Mouse (Mus musculus) layer of hippocampus, postnatal 25 days (tissue): ENCODE measurements around the gene Ecm1. TPM values are rescaled to one million over a fixed set of nuclear protein-coding genes. Genes with fewer than 3 reads are reported as not detected.

ENCODE experiments used
- DNase-seq, 2 experiments: peaks; one replicate each; pipeline ENCODE4 v3.0.0; 2022; ENCODE audit warnings: mixed read lengths in 2 of 2, low spot score in 1 of 2; ENCODE audit errors: extremely low spot score in 1 of 2
- total RNA-seq, 2 experiments: library from RNA; stranded (reverse); gene quantifications; 2 replicates each; pipeline ENCODE4 v1.2.3; 2021

Ecm1 gene
- total RNA-seq, 2 experiments from 2014 or later: 7.8 to 10.0 TPM

DNA sequence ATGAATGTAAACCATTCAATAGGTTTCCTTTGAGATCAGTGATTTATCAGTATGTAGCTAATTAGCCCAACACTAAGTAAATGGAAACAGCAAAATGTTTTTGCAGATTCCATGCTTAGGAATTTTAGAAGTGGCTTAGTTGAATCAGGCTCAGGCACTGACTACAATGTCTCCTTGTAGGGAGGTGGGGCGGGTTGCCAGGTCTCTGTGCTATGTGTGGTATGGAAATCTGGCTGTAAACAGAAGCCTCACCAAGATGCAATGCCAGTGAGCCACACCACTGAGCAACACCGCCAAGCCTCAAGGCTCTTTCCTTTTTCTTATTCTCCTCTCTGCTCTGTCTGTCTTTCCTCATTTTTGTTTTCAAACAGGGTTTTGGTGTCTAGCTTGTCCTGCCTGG lies 10.5 kb downstream of the Ecm1 start:
- no peak for DNase-seq

DNA sequence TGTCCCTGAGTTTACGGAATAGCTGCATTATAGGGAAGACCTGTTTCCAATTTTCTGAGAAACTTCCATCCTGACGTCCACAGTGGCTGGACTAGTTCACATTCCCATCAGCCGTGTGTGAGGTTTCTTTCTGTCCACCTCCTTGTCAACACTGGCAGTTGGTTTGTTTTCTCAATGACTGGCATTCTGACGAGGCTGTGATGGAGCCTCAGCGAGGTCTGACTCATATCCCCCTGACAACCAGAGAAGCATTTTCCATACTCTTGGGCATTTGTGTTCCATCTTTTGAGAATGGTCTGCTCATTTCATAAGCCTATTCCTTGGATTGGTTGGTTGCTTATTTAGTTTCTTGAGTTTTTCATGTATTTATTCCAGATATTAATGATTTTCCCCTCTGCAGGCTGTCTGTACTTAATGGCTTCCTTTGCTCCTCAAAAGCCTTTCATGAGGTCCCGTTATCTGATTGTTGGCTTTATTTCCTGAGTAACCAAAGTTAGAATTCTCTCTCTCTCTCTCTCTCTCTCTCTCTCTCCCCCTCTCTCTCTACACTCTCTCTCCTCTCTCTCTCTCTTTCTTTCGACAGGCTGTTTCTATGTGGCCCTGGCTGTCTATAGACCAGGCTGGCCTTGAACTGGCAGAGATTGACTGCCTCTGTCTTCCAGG lies 12.5 kb downstream of the Ecm1 start:
- no peak for DNase-seq

DNA sequence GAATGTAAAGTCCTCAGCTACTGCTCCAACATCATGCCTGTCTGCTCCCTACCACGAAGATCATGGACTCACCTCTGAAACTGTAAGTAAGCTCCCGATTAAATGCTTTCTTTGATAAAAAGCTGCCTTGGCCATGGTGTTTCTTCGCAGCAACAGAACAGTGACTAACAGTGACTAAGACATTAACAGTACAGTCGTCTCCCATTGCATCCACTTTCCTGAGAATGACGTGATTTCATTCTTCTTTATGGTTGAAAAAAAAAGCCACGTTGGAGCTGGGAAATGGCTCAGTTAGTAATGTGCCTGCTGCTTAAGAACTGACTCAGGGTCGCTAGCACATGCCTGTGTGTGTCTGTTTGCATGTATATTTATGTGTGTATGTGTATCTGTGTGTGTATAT lies 13.5 kb downstream of the Ecm1 start:
- no peak for DNase-seq

DNA sequence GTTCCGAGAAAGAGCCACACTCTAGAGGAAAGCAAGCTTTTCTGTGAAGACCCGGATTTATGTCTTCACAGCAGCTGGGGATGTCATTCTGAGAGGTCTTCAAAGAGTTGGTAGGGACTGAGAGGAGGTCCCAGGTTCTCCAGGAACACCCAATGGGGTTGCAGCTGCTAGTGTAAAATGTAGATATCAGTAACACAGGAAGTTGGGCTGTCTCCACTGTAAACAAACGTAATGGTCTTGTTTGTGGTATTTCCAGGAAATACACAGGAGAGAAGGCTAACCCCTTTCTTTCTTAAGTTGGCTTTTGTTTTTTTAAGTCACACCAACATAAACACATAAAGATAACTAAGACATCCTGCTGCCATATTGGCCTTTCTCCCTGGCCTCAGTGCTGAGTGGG lies 17.0 kb downstream of the Ecm1 start:
- no peak for DNase-seq

DNA sequence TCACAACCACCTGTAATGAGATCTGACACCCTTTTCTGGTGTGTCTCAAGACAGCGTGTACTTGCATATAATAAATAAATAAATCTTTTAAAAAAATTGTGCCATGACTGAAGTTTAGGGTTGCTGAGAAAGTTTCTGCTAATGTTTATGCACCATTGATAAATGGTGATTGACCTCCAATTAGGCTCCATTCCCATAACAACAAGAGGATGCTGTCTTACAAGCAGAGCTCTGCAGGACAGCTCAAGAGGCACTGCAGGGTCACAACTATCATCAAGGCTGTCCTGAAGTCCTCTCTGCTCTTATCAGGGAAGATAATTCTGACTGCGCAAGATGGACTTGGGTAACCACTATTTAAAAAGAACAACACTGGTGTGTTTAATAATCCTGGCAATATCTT lies 21.2 kb downstream of the Ecm1 start:
- no peak for DNase-seq

DNA sequence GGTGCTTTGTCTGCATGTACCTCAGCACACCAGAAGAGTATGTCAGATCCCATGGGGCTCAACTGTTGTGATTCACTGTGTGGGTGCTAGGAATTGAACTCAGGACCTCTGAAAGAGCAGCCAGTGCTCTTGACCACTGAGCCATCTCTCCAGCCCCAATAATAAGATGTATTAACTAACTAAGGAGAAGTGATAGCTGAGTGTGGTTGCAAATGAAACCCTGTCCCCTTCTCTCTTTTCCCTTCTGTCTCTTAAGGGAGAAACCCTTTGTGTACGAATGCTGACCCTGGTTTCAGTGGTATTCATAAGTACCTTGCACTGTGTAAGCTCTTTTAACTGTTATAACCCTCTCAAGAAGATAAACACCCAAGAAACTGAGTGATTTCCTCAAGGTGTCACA lies 23.3 kb downstream of the Ecm1 start:
- no peak for DNase-seq

DNA sequence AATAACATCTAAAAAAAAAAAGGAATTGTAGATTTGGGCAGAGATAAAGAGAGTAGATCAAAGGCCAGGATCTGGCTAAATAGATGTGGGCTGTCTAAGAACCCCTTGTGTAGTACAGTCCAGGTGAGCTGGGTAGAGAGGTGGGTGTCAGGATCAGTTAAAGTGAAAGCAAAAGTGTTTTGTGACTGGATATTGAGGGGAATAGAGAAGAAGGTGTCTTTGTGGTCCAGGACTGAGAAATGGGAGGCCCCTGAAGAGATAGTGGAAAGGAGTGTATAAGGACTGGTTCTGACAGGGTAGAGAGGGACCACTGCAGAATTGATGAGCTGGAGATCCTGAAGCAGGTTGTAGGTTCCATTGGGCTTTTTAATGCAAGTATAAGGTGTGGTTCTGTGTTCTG lies 29.4 kb downstream of the Ecm1 start:
- DNase-seq: no peak

DNA sequence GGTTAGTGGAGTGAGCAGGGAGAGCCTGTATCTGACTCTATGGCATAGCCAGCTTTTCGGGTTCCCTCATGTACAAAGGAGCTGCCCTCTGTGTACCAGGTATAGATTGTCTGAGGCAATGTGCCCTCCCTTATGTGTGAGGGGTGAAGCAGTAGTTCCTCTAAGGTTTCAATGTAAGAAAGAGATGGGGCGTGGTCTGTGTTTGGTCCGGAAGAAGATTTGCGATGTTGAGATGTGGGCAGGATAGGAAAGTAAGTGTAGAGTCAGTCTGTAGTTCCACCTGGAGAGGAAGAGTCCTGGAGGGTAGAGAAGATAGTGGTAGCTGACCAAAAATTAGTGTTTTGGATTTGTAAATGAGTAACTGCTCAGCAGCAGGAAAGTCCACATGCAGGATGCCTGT lies 30.3 kb downstream of the Ecm1 start:
- no peak for DNase-seq

DNA sequence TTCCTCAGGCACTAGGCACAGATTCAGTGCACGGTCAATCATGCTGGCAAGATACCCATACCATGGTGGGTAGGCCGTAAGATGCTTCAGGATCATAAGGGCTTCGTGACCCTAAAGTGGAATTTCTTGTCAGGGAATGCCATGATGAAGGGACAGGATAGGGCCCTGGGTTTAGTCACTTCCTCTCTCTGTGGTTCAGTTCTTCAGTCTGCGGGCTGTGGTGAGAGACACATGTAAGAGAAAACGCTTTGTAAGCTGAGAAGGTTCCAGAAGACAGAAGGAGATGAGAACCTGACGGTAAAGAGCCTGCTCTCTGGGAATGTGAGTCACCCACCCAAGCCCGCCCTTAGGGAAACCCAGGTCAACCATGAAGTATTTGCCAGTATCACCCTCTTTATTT lies 31.9 kb downstream of the Ecm1 start:
- DNase-seq: no peak

DNA sequence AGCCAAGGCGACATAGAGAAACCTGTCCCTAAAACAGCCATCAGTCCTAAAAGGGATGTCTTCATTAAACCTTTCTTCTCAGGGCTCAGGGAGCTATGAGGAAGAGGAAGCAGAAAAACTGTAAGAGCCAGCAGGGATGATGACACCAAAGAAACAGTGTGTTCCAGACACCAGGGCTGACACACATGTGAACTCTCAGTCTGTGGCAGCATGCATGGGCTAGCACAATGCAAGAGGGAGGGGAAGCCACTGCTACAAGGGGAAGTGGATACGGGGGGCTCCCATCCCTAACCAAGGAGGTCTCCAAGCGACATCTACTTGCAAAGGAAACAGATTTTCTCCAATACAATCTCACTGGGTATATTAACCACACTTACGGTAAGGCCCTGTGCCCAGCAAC lies 33.1 kb downstream of the Ecm1 start:
- DNase-seq: no peak

DNA sequence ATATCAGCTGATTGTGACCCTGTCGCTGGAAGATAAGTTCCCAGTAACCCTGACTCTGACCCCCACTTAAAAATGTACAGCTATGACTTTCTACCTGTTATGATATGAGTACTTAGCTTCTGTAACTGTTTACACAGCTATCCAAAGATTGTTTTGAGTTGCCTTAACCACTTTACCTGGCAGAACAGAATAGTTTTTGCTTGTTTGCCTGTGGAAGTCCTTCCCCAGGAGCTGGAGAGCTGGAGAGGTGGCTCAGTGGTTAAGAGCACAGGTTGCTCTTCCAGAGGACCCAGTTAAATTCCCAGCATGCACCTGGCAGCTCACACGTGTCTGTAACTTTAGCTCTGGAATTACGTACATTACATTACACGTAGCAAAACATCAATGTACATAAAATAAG lies 34.8 kb downstream of the Ecm1 start:
- DNase-seq: no peak

DNA sequence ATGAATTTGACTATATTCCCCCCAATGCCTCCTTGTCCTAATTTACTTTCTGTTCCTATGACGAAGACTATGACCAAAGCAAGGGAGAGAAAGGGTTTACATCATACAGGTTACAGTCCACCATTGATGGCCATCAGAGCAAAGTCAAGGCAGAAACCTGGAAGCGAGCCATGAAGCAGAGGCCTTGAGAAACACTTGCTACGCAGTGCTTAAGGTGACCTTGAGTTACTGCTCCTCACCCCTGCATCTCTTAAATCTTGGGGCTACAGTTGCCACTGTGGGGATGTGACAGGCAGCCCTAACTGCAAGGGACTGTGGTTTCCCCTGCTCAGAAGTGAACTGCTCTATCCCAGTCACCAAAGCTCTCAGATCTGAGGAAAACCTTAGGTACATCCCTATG lies 36.1 kb downstream of the Ecm1 start:
- no peak for DNase-seq

DNA sequence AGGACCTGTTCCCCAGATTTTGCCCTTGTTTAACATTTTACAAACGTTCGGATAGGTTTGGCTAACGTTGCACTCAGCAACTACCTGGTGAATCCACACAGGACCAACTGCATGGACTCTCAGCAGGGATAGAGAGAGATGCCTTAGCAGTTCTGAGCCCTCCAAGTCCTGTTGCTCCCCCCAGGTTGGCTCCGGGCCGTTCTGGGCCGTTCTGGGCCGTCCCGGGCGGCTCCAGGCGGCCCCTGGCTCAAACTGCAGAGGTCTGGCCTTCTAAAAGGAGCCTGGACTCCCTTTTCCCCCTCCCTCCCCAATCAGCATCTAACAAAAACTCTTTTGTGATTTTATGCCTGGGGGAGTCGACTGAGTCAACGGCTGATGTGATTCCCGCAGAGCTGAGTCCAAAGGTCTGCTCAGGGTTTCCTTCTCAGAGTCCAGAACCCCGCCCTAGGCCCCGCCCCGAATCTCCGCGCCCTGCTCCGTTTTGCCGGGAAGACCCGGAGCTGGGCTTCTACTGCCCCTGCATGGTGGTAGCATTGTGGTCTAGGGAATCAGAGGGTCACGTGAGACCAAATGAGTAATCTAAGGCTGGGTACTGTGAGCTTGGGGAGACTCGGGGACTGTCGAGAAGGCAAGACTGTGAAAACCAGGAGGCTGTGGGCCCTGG lies 37.4 kb downstream of the Ecm1 start:
- DNase-seq: no peak

DNA sequence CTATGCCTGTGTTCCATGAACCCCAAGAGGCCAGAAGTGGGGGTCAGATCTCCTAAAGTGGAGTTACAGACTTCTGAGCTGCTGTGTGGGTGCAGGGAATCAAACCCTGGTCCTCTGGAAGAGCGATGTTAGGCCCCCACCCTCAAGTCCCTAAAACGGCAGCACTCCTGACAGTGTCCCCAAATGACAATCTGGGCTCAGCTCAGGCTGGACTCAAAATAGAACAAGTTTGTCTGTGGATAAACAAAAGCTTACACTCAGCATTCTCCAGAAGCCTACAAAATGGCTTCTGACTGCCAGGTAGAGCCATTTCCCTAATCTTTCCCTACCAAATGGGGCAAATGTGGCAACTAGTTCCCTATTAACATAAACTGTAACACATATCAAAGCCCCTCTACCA lies 38.3 kb downstream of the Ecm1 start:
- no peak for DNase-seq

DNA sequence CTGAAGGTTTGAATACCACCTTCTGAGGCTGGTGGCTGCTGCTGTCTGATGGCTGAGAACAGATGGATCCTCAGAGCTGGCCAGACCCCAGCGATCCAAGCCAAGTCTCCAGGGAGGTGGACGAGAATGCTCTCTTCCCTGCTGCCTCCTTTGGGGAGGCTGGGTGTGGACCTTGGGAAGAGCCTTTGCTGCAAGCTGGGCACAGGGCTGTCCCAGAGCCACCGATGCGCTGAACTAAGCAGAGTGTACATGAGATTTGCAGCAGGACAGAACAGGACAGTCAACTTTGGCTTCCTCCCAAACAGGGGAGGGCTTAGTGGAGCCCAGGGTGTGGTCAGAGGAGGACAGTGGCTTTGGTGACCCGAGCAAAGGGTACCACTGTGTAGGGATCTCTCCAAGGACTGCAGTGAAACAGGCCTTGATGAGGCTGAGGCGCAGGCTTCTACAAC lies 39.1 kb downstream of the Ecm1 start:
- DNase-seq: no peak

DNA sequence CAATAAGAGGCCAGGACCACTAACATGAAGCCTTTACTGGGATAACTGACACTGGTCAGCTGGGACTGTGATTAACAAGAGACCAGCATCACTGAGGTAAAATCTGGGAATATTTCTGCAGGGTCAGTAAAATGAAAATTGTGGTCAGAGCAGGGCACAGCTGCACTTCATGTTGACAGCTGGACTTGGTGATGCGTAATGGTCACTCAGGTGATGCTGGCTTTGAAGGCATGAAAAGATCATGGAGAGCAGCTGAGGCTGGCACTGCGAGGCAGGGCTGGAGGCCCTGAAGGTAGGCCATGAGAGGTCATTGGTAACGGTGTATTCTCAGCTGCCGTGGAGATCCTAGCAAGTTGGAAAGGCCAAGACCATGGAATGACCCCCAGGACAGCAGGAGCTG lies 41.1 kb downstream of the Ecm1 start:
- no peak for DNase-seq

DNA sequence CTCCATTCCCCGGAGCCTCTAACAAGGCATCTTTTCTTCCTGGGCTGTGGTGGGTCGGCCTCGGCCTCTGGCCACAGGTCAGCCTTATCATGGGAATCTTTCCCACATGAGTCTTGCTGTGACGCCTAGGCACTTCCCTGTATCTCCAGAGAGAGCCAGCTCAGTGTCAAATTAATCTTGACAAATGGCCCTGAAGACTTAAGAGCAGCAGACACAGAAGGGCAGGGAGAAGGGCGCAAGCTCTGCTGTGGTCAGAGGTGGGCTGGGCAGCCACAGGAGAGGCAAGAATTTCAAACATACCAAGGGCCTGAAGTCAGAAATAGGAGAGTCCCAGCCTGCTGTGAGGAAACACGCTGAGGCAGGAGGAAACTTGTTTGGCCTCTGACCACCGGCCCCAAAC lies 43.0 kb downstream of the Ecm1 start:
- no peak for DNase-seq

DNA sequence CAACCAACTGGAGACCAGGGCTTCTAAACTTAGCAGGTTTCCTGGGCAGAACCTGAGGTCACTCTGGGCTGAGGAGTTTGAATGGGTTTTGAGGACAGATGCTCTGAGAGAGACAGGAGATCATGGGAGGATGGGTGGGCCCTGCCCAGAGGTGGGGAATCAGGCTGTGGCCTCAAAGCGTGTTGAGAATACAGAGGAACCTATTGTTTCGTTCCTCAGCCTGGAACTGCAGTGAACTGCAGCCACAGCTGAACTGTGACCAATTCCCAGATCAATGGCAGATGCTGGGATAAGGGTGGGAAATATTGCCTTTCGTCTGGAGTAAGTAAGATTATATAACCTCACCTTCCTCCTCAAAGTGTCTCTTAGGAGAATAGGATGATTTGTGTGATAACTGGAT lies 43.6 kb downstream of the Ecm1 start:
- no peak for DNase-seq

DNA sequence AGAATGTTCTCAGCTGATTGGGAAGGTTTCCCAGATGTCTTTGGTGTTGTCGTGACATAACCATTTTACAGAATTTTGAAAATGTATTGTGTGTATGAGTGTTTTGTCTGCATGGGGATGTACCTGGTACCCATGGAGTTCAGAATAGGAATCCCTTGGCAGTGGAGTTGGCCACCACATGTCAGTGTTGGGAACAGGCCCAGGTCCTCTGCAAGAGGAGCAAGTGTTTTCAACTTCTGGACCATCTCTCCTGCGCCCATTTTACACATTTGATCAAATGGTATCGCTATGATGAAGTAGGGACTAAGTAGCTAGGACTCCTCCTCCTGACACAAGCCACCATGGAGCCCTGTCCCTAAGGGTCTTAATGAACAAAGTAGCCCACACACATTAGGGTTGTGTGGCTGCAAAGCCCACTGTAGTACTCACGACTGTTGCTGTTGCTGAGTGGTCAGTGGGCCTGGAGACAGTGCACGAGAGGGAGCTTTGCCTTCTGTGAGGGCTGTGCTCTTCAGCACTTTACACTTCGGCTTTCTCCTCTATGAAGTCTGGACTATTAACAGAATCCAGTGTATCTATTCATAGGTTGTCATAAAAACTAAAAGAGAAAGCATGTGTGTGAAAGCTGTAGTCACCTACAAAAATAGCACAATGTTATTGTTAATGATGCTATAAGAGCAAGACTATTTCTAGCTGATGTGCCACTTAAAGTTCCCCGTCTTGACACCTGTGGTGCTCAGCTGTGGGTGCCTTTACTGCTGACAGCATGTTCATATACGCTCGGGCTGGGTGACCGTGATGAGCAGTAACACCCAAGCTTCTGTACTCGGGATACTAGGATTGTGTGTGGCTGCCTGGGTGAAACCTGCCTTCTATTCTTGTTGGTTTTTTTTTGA lies 44.3 kb downstream of the Ecm1 start:
- DNase-seq: no peak

DNA sequence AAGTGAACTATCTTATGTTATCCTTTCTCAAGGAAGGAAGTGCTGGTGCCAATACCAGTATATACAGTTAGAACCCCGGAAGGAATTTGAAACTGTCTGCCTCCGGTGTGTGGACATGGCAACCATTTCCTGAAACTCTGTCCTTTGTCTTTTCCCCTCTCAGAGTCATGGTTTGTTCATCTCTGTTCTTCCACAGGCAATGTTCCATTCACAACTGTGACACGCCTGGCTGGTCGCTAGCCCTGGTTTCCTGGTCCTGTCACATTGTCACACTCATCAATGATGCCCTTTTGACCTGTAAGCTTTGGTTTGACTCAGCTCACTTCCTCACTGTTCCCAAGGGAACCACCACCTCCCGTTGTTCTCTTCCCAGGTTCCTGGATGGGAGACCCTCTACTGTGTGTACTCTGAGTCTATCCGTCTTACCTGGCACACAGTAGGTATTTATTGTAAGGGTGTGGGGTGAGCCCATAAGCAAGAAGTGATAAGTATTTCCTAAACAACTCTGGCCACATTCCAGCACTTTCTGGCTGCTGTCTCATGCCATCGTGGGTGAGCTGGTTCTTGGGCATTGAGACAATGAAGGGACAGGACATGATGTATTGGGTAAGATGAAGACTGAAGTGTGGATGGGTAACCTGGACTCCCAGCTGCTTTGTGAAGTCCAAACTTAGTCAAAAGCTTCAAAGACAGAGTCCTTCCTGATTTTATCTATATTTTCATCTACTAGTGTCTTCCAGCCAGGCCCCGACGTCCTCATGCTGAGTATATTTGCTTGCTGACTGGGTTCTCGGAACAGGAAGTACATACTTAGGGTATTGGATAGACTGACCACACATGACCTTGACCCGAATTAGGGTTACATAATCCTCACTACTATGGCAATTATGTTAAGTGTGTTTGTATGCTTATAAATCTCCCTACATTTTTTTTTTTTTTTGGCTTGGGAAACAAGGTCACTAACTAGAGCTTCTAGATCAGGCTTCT lies 45.3 kb downstream of the Ecm1 start:
- DNase-seq: no peak
